ENCODE assay signal across 7 mouse cellular contexts in genomic region chr2:35322404-35323164, GRCm38 (mm10). TPM values are rescaled to one million over a fixed set of nuclear protein-coding genes. Genes with fewer than 3 reads are reported as not detected.
DNase-seq lines count a peak whose midpoint lies in the region; ATAC-seq lines count a peak whose summit lies in the region.

No protein-coding gene starts in this region.

- H3K9me3 ChIP-seq in limb, embryonic 10.5 days (replicated peaks): no peaks in the 10 kb centered on the region

- peak; percentile 21 to 43 for DNase-seq in layer of hippocampus, postnatal 10 days (ENCODE audit: low spot score in 2 of 2)
- no peak for DNase-seq in layer of hippocampus, adult 9-10 months (ENCODE audit: low spot score)
- DNase-seq in large intestine, adult 2 months (ENCODE audit: low read depth, low spot score): peak; percentile 73
- DNase-seq in ovary, postnatal 36 days (ENCODE audit: low spot score): peak; percentile 42
- DNase-seq in limb, embryonic 10.5 days (ENCODE audit: low spot score): no peak

- H3K27ac ChIP-seq in limb, embryonic 10.5 days: no peak overlapping the region

- WGBS in large intestine, adult 2 months: 29% methylated on average over 10 of the region's 10 CpGs
- 90% methylated on average over 10 of the region's 10 CpGs for WGBS in limb, embryonic 10.5 days

- peaks cover 6% of the 10 kb centered on the region; the same call in 1 of the 2 replicates for H3K4me1 ChIP-seq in limb, embryonic 10.5 days

- no peak overlapping the region for H3K4me3 ChIP-seq in limb, embryonic 10.5 days

- no peaks in the 10 kb centered on the region; the same call in 1 of the 2 replicates for H3K27me3 ChIP-seq in limb, embryonic 10.5 days (ENCODE audit: low read depth, poor library complexity, severe bottlenecking)

- peak; percentile 73 for ATAC-seq in cerebellum, adult (ENCODE audit: insufficient number of reproducible peaks, low FRiP score, low TSS enrichment)
- ATAC-seq in erythroblast, adult 5-6 weeks (replicated peaks; ENCODE audit: low FRiP score, poor library complexity, severe bottlenecking): peak; percentile 75

- no peaks in the 10 kb centered on the region for H3K36me3 ChIP-seq in limb, embryonic 10.5 days

RNA-seq across cellular contexts. Expression of gene Stom, which starts 14.2 kb away (rescaled TPM):
- 1 to 10 TPM; 9.1 to 9.8 TPM for total RNA-seq in layer of hippocampus, postnatal 10 days (2021)
- 374 and 432 TPM in 2 replicates for total RNA-seq in erythroblast, adult 5-6 weeks (2015; ENCODE audit: low replicate concordance)
- 642 and 716 TPM in 2 replicates for total RNA-seq in erythroblast, adult 5-6 weeks (2017; ENCODE audit: low replicate concordance)
- 104 and 161 TPM in 2 replicates for polyA plus RNA-seq in large intestine, adult 2 months (2012; rRNA removed)
- polyA plus RNA-seq in limb, embryonic 10.5 days (2016; fragmentation: Nextera tagmentation; extraction: Ambion mirVana): 10.2 and 10.3 TPM in 2 replicates

RNA-seq across cellular contexts. Expression of gene 4930568D16Rik, which starts 44.9 kb away (rescaled TPM):
- not detected for total RNA-seq in layer of hippocampus, postnatal 10 days (2021)
- not detected in 2 replicates for total RNA-seq in erythroblast, adult 5-6 weeks (2015; ENCODE audit: low replicate concordance)
- total RNA-seq in erythroblast, adult 5-6 weeks (2017; ENCODE audit: low replicate concordance): not detected in 2 replicates
- not detected in 2 replicates for polyA plus RNA-seq in large intestine, adult 2 months (2012; rRNA removed)
- not detected in 2 replicates for polyA plus RNA-seq in limb, embryonic 10.5 days (2016; fragmentation: Nextera tagmentation; extraction: Ambion mirVana)

Comparison
In these comparisons a context has a peak if more than half of its experiments do, and no peak if none do; other contexts are left out.
1. DNase-seq: peak in layer of hippocampus, postnatal 10 days (2 of 2), large intestine, adult 2 months (single experiment) and ovary, postnatal 36 days (single experiment); none in layer of hippocampus, adult 9-10 months (single experiment) and limb, embryonic 10.5 days (single experiment).
2. RNA of gene Stom, which starts 14.2 kb away (total RNA-seq): 374 to 716 TPM in erythroblast, adult 5-6 weeks; 9.1 to 9.8 TPM in layer of hippocampus, postnatal 10 days; every median in the first group is over 10 times any median in the second.